Mouse (Mus musculus) MEL (cell line): ENCODE measurements around the gene Gm17018.

Experiments
- CHD1 ChIP-seq: IDR thresholded peaks from 2 replicates; pipeline ENCODE4 v1.6.1; 2012; ENCODE audit warnings: low read depth, mild to moderate bottlenecking, inconsistent platforms, low read length, improper control_type of control experiment
- CTCF ChIP-seq, 3 experiments: IDR thresholded peaks in 2 of 3; conservative IDR thresholded peaks in 1 of 3; 2 replicates each; pipeline ENCODE4 v1.5.1; 2011 to 2012; ENCODE audit warnings: low read length in 3 of 3, low read depth in 2 of 3, mild to moderate bottlenecking in 2 of 3, improper control_type of control experiment in 1 of 3, inconsistent platforms in 1 of 3, mixed read lengths in 1 of 3, moderate library complexity in 1 of 3; ENCODE audit not compliant: control insufficient read depth in 1 of 3, insufficient read depth in 1 of 3, poor library complexity in 1 of 3, severe bottlenecking in 1 of 3
- E2F4 ChIP-seq: IDR thresholded peaks from 2 replicates; pipeline ENCODE4 v1.6.1; 2011; ENCODE audit warnings: low read depth, low read length, improper control_type of control experiment, borderline replicate concordance
- EP300 ChIP-seq, 2 experiments: IDR thresholded peaks; 2 replicates each; pipeline ENCODE4 v1.6.1; 2011; ENCODE audit warnings: improper control_type of control experiment in 2 of 2, low read length in 2 of 2, low read depth in 1 of 2, mild to moderate bottlenecking in 1 of 2
- ETS1 ChIP-seq: IDR thresholded peaks from 2 replicates; pipeline ENCODE4 v1.6.1; 2012; ENCODE audit warnings: low read depth, mild to moderate bottlenecking, inconsistent platforms, low read length, improper control_type of control experiment, moderate library complexity
- POLR2A ChIP-seq, 2 experiments: IDR thresholded peaks; 2 replicates each; pipeline ENCODE4 v1.6.1; 2011 to 2012; ENCODE audit warnings: low read length in 2 of 2, mild to moderate bottlenecking in 2 of 2, control low read depth in 1 of 2, improper control_type of control experiment in 1 of 2, low read depth in 1 of 2, moderate library complexity in 1 of 2; ENCODE audit not compliant: control insufficient read depth in 1 of 2, insufficient read depth in 1 of 2, poor library complexity in 1 of 2
- ZKSCAN1 ChIP-seq: IDR thresholded peaks from 2 replicates; pipeline ENCODE4 v1.6.1; 2012; ENCODE audit warnings: low read depth, mild to moderate bottlenecking, inconsistent platforms, low read length, improper control_type of control experiment, moderate library complexity

- TF ChIP-seq E2F4 = no peak
- no peak for TF ChIP-seq ETS1
- no peak for TF ChIP-seq ZKSCAN1
- TF ChIP-seq CTCF (IDR thresholded peaks at IDR 0.05 in 2 of 3, conservative IDR thresholded peaks at IDR 0.05 in 1 of 3; ENCODE audit: control insufficient read depth in 1 of 3, insufficient read depth in 1 of 3, low read depth in 2 of 3, low read length in 3 of 3, poor library complexity in 1 of 3, severe bottlenecking in 1 of 3) = peak; percentile 28 to 69 (median 42); a peak in 5 of 6 replicates
- no peak for TF ChIP-seq CHD1
- no peak for TF ChIP-seq EP300 (IDR thresholded peaks at IDR 0.05; ENCODE audit: low read depth in 1 of 2, low read length in 2 of 2)
- no peak for TF ChIP-seq POLR2A (IDR thresholded peaks at IDR 0.05; ENCODE audit: control insufficient read depth in 1 of 2, insufficient read depth in 1 of 2, low read depth in 1 of 2, low read length in 2 of 2, poor library complexity in 1 of 2)
Measured at GRCm38 (mm10) chr19:45629219-45629618, 68.8 kb downstream of the Gm17018 start.
